Mouse (Mus musculus) right cerebral cortex, postnatal 25 days (tissue): Measurements from ENCODE around the gene Irf6.

Experiments used
- DNase-seq: peaks from one replicate; pipeline ENCODE4 v3.0.0; 2022

Irf6 gene

DNA sequence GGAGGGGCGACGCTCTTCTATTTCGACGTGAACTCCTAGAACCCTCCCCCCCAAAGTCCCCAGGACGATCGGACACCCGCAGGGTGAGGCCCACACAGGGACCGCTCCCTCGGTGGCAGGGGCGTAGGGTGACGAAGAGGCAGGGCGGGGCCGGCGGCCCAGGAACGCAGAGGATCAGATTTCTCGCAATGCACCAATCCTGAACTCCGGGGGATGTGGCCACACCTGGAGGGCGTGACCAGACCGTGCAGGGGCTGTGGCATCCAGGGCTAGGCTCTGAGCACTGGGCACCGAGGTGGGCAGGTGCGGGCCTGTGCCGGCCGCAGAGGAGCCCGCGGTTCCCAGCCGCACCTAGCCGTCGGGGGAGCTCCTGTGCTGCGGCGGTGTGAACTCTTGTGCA, at the start of gene Irf6:
TSS of gene Irf6 (plus strand) at position 240 of the 400 bp plus-strand sequence.
- DNase-seq = no peak

DNA sequence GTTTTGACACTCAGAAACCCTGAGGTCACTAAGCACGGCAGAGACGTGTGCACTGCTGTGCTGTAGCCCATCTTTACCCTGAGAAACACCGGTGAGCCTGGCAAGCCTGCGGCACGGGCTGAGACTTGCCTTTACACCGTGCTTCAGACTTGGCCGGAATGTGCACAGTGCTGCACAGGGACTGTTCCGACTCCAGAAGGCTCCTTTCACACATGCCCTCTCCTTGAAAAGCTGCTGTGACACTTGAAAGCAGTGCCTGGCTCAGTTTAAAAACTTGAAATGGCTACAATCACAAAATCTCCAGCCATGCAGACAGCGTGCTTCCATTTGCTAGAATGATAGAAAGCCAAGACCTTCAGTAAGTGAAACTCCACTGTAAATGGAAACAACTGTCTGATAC, 40.8 kb upstream of the Irf6 start:
- DNase-seq = no peak

DNA sequence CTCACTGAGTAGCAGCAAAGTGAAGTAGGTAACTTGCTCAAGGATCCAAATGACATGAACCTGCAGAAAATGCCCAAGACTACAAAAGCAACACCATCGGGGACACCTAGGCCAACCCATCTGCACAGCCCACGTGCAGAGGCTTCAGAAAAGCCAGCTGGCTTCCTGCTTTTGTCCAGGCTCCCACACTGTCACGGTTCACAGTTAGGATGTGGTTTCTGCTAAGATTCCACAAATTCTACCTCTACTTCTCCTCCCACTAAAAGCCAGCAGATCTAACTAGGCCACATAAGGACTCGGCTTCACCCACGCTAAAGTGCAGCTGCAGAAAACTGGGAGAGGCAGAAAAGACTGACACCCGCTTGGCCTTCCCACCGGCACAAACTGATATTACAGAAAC, 30.1 kb upstream of the Irf6 start:
- DNase-seq = no peak

DNA sequence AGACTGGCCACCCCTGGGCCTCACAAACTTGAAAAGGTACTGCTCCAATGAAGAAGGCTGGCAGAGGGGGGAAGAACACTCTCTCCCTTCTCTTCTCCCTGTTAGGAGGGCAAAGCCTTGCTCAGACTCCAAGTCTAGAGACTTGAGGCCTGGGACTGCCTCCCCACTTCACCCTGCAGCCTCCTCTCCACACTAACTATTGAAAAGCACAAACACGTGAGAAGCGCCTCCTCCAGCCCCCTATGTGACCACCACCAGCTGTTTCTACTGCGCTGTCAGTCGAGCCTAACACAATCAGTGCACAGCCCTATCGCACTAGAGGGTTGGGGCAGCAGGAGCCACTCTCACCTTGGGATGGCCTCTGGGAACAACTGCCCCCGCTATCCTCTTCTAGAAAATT, 29.6 kb upstream of the Irf6 start:
- DNase-seq = no peak

DNA sequence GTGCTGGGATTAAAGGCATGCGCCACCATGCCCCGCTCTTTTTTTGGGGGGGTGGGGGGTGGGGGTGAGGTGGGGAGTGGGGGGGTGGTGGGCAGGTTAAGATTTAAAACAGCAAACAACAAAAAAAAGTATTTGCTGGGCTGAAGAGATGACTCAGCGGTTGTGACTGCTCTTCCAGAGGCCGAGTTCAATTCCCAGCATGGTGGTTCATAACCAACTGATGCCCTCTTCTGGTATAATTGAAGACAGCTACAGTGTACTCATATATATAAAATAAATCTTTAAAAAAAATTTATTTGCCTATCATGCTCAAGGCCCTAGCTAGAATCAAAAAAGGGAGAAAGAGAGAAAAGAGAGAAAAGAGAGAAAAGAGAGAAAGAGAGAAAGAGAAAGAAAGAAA, 27.1 kb upstream of the Irf6 start:
- no peak for DNase-seq

DNA sequence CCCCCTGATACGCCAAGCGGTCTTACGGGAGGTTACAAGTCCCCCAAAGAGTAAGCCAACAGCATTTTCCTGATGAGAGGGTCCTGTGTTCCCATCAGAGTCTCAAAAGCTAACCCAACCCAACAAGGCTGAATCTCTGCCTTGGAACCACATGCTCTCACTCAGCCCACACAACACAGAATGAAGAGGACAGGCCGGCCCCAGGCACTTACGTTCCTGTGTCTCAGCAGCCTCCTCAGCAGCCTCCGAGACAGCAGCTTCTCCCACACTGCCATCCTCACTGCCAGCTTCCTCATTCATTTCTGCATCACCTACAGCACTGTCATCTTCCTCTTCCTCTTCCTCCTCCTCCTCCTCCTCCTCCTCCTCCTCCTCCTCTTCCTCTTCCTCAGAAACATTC, 24.9 kb upstream of the Irf6 start:
- no peak for DNase-seq

DNA sequence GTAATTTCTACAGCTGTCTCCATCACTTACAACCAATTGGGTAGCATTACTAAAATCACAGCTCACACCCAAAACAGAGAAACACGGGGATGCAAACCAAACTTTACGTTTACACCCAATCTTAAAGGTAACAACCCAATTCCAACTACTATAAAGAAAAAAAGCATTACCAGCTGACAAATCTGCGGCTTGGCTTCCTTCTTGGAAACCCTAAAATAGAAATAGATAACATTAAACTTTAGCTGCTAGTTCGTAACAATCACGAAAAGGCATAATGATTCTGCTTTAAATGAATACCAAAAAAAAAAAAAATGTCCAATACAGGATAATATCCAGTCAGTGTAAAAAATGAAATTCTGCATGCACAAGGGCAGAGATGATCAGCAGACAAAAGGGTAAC, 23.6 kb upstream of the Irf6 start:
- DNase-seq = no peak

DNA sequence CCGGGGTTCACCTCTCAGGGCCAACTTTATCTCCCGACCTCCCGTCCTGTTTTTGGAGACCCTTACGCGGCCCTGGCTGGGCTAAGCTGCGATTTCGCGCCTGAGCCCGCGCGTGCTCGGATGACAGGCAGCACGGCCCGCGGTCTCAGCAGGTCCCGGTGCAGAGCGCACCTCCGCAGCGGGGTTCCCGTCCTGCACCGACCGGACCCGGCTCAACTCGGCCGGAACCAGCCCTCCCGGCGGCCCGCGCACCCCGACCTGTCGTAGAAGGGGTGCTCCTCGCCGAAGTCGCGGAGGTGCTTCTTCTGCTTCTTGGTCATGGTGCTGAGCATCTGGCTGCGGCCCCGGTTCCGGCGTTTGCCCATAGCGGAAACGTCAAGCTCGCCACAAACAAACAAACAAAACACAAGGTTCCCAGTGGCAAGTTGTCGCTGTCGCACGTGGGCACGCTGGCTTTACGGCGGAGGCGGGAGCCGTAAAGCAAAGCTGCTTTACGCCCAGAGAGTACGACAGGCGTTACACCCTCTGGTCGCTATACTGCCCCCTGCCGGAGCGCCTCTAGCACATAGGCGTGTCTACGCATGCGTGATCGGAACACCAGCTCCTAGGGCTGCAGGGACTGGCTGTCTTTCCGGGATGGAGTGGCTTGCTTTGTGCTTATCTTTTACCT, 23.0 kb upstream of the Irf6 start, which contains the start of gene Diexf:
TSS of gene Diexf (minus strand) at position 487 of the 670 bp plus-strand sequence.
- DNase-seq = peak; percentile 95

DNA sequence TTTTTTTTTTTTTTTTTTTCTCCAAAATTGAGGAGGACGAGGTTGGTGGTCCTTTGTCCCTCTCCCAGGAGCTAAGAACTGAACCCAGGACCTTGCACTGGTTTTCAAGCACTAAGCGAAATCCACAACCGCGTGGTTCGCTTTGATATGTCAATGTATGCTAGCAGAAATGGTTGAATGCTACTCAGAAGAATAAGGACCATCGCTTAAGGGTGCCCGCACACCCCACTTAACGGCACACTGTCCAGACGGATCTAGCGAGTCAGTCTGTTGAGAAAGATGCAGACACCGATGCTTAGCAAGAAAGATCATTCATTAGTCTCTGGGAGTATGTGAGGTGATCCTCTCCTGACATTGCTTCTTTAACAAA, 22.5 kb upstream of the Irf6 start:
- no peak for DNase-seq

DNA sequence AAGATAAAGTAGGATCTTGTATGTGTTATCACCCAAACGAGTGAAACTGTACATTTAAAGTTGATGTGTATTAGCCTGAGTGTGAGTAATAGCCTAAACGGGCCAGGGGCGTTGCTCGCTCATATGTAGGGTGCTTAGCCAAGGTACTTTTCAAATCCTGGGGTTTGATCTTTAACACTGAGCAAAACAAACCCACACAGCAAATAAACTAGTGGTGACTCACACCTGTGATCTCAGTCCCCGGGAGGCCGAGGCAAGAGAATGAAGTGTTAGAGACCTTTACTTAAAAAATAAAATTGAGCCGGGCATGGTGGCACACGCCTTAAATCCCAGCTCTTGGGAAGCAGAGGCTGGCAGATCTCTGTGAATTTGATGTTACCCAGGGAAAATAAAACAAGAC, 22.1 kb upstream of the Irf6 start:
- DNase-seq = no peak

DNA sequence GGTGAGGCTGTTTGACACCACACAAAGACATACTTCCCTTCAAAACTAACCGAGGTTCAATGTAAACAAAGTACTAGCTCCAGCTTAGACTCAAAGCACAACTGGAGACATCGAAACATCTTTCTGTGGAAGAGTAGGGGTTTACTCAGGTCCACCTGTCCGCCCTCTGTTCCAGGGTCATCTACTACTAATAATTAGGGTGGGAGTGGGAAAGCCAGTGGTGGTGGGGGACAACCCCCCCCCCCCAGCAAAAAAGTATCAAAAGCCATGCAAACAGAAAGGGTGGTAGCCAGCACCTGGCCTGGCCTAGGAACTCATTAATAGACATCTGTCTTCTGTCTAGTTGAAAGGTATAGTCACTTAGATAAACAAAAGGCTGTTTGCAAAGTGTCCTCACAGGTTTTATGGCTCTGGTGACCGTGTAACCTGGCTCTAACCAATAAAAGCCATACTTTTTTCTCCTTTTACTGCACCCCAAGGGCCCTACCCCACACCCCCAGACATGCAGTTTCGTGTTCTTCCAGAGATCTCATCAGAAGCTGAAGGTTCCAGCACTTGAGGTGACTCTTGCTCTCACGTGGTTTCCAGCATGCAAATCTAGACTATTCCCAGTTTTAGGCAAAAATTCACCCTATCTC, 21.5 kb upstream of the Irf6 start:
- no peak for DNase-seq

DNA sequence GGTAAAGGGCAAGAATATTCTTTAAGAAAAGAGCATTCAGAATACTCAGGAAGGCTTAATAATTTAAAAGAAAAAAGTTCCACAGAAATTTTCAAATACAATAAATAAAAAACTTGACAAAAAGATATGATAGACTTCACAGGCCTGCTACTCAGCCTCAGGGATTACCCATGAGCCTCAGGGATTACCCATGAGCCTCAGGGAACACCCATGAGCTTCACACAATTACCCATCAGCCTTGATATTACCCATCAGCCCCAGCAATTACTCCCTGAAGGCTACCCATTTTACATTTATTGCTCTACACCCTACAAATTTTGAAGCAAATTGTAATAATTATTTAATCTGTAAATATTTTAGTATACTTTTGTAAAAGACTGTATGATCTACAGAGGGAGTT, 20.5 kb upstream of the Irf6 start:
- no peak for DNase-seq

DNA sequence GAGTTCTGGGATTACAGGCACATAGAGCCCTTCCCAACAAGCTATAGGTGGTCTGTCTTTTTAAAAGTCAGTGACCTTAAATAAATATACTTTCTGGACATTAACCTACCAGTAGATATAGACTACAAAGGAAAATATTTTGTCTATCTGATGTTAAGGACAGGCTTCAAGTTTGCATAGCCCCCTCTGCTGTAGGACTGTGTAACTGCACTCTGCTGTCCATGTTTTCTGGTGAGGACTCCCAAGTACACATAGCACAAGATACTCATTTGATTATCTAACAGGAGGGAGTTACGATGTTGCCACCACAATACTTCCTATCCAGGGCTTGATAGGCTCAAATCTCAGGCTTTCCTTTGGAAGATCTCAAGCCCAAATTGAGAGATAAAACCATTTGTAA, 19.2 kb upstream of the Irf6 start:
- no peak for DNase-seq

DNA sequence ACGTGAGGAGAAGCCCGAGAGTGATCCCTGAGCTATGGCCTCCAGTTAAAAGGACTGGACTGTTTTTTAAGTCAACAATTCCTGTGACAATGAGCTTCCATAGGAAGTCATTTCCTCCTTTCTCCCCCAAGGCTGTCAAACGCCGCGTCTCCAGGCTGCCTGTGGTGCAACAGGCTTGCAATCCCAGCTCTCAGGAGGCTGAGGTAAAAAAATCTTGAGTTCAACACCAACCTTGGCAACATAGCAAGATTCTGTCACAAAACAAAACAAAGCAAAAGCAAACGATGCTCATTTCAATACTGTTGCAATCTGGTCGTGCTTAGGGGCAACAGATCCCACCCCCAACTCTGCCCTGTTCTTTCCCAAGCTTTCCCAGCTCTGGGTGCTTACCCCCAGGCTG, 14.8 kb upstream of the Irf6 start:
- DNase-seq = no peak

DNA sequence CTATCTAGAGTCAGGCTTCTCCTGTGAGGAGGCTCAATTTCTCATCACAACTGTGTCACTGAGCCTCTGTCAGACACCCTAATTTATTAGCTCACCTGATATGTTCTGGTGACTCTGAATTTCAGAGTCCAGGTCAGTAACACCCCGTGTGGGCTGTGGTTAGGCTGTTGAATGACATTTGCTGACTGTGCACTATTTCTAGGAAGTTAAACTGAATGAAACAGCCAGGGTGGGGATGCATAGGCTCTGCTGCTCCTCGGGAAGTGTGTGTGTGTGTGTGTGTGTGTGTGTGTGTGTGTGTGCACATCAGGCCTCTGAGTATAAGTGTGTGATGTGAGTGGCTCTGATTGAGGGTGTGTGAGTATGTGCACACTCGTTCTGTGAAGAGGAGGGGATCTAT, 14.2 kb upstream of the Irf6 start:
- DNase-seq = no peak

DNA sequence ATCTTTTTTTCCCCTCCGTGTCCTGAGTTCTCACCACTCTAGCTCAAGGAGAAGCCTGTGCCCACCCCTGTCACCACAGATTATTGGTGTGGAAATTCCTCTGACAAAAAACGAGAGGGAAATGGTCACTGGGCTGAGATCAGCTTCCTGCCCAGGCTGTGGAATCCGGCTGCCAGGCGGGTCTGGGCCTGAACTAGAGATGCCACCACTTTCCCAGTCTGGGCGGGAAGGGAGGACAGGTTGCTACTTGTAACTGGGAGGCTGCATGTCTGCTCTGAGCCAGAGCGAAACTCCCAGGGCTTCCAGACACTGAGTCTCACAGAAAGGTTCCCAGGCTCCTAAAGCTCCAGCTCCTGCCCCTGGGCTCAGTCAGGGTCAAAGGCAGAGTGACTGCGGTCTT, 11.8 kb upstream of the Irf6 start:
- no peak for DNase-seq

DNA sequence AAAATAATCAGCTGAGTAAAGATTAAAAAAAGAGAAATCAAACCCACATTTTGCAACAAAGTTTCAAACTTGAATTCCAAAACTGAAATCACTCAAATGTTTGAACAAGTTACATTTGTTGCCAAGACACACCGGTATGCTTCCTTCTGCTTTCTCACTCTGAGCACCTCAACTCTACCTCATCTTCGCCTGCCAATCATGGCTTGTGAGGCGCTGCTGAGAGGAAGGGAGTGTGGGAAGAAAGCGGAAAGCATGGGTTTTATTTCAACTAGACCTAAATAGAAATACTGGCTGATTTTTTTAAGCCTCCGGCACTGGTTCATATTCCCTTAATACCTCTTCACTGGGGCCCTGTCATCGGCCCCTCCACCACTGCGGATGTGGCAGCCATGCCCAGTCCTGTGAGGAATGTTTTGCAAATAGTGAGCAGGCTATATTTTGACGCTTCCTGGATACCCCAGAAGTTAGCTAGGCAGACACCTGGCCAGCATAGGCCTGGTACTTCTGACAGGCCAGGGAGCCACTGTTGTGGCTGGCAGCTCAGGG, 10.3 kb upstream of the Irf6 start:
- DNase-seq = no peak

DNA sequence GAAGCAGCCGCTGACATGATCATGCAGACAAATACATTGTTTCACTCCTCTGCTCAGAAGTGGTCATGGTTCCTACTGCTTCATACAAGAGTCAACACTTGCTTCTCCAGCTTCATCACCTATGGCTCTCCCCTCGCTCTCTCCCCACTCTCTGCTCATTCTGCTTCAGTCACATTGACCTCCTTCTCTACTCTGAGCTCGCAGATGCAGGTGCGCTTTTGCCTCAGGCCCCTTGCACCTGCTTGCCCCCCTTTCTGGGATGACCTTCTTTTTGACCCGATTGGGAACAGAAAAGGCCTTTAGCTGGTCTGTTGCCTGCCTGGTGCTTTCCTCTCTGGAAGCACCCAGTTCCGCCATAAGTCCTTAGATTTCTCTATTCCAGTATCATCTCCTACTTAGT, 8.4 kb upstream of the Irf6 start:
- DNase-seq = no peak

DNA sequence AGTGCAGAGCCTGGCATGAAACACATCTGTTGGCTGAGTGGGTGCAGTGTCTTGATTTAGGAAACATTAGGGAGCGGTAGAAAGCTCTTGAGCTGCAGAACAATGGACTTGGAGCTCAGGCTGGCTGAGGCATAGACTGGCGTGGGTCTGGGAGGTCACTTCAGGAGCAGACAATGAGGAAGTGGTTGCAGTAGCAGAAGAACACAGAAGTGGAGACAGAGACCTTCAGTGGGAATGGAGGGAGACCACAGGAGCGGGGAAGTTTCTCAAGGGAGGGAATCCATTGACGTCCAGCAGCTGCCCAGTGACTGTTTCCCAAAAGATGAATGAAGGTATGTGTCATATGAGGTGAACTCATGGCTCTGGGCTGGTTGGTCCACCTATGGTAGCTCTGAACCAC, 7.8 kb upstream of the Irf6 start:
- DNase-seq = no peak

DNA sequence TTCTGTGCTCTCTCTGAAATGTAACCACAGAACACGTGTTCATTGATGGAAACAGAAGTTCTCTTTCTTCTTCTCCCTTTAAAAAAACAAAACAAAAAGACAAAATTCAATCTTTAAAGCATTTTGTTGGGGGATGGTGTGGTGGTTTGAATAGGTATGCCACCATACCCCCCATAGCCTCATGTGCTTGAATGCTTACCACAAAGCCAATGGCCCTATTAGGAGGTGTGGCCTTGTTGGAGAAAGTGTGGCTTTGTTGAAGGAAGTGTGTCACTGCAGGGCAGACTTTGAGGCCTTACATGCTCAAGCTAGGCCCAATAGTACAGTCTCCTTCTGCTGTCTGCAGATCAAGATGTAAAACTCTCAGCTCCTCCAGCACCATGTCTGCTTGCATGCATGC, 6.5 kb upstream of the Irf6 start:
- DNase-seq = no peak

DNA sequence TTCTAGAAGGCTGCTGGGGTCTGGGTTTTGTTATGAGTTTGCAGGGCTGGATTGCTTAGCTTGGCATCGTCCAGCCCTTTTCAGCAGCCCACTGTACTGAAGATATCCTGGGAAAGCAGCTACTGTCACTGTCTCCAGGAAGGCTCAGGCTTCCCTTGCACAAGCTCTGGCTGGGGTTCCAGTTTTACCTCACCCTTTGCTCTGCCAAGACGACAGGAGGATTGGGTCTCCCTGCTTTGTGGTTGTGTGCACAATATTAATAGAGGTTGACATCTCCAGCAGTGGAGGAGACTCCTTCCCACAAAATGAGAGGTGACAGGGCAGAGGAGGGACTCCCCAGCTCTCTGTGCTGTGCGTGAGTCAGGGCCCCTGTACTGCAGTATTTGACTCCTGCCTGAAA, 3.7 kb upstream of the Irf6 start:
- no peak for DNase-seq

DNA sequence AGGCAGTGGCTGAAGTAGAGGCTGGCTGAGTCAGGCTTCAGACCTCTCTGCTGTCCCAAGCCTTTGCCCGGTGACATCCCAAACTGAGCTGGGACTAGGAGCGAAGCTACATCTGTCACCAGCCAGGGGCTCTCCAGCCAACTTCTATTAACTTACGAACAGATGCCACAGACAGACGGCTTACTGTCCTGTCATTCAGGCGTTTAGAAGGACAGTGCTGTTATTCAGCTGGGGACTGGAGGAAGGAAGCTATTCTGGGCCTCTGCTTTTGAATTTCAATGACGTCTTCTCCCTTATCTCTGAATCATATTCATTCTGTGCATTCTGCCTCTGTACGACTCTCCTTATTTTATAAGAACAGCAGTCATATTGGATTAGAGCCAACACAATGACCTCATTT, 1.8 kb upstream of the Irf6 start:
- no peak for DNase-seq

DNA sequence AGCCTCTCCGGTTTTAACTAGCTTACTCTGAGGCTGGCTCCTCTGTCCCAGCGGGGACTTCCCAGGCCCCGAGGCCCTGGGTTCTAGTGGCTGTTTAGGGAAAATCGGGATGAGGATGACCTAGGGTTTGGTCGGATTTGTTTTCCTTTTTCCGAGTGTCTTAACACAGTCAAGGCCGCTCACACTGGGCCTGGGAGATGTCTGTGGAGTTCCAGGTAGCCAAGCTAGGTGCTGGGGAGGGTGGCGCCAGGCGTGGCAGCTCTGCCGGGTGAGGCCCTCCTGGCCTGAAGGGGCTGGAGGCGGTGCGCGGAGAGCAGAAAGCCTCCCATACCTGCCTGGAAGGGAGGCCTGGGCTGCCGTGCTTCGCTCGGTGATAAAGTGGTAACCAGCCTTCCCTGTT, 650 bp downstream of the Irf6 start:
- DNase-seq = no peak

DNA sequence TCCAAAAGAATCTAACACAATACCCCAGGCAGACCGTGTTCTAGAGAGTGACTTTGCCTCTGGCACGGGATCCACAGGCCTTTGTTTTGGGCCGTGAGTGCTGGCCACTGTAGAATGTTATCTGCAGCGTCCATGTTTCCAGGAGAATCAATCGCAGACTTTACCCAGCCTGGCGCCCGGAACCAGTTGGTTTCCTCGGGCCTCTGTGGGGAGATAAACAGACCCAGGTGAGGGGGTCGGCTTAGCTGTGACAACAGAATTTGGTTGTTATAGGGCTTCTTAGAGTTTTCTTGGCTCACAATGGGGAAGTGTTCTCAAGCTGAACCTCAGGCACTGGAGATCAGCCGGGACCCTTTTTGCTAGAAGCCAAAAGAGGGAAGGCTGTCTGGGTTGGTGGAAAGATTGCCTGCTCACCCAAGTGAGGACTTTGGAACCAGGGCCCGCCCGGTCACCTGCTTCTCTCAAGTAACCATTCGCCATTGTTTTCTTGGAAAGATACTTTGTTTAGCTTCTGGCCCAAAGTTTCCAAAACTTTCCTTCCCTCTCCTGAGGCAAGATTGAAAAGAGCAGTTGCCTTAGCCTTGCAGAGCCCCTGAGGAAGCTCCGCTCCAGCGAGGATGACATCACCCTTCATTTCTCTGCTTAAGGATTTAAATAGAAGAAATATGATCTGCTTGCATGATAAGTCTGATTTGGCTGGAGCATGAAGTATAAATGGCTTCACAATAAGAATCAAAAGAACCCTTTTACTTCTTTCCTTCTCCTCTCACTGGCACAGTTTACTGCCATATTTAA, 3.6 kb downstream of the Irf6 start:
- no peak for DNase-seq
